Mouse (Mus musculus) embryonic stem cell, embryonic (primary cell): ENCODE data around the gene Lrp1.

Experiments
- CTCF ChIA-PET, 4 experiments: fragments of 300-600 bp in 2 of 4; fragments of 350-600 bp in 2 of 4; sonication (Branson Sonifier 250); formaldehyde crosslinking; loops; one replicate each; lab custom pipeline; 2022; ENCODE audit warnings: inconsistent platforms in 2 of 4; lab: Charles Lee
- POLR2A ChIA-PET, 4 experiments: fragments of 300-600 bp in 2 of 4; fragments of 350-600 bp in 2 of 4; sonication (Branson Sonifier 250); formaldehyde crosslinking; loops; one replicate each; lab custom pipeline; 2022; ENCODE audit warnings: antibody characterized with exemption in 4 of 4, inconsistent platforms in 1 of 4; lab: Charles Lee

Gene Lrp1

DNA sequence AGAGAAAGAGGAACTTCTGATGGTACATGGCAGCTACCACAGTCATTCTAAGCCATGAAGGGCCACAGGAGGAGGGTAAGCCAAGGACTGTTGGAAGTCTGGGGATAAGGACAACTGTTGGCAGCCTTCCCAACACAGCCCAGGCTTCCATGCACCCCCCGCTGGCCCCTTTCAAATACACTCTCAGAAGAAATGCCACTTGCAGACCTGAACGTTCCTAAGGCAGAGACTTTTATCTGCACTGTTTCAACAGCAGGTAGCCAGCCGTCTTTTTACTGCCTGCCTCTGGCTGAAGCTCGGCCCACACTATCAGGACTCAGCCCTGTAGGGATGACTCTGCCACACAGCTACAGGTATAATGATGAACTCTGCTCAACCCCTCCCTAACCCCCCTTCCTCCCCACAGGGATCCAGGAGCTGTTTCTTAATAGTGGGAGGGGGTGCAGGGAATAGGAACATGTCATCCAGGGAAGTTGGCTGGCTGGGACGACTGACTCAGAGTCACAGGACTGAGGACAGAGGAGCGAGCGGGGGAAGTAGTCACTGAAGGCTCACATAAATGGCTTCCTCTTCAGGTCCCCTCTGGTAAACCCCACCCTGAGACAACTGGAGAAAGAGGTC, 24.5 kb downstream of the Lrp1 start:
- POLR2A ChIA-PET: interaction anchor here in 2 of 4 experiments (0.9 to 4.7 kb wide), 6 partner anchors 10 to 25 kb away, joined by 3 to 22 read pairs (median 4); partner anchors contain the start of gene Lrp1 (in 2 of the 2)
- CTCF ChIA-PET: interaction anchor here in 3 of 4 experiments (0.6 to 1.4 kb wide), 4 partner anchors 20 to 60 kb away, joined by 3 to 7 read pairs (median 3); no protein-coding TSS in a partner anchor

DNA sequence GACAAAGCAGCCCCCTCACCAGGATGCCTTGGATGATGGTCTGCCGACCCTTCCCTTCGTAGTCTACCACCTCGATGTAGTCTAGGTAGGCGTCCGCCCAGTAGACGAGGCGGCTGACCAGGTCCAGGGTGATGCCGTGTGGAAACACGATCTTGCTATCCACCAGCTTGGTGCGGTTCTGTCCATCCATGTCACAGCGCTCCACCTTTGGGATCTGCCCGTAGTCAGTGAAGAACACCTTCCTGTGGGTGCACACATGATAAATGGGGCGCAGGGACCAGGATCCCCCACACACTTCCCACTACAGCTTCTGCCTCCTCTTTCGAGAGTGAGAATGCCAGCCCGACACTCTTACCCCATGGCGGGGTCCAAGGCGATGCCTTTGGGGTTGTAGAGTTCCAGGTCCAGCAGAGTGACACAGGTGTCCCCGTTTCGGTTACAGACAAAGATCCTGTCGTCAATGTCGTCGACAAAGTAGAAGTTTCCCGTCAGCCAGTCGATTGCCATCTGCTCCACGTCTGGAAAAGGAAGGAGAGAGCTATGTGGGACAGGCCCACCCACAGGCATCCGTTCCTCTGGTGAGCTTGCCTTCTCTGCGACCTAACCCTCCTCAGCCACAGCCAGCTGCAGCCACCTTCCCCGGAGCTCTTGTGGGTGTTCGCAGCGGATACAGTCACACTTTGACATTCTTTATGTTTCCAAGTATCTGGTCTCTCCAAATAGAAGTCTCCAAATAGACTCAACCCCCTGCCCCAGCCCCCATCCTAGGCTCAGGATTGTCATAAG, 25.8 kb downstream of the Lrp1 start:
- ChIA-PET POLR2A (interaction anchor here in 3 of 4 experiments (0.6 to 1.8 kb wide), 7 partner anchors 9 to 35 kb away, joined by 3 to 5 read pairs (median 4); partner anchors contain the start of gene Lrp1 (in 1 of the 3)), CTCF (interaction anchor here in 2 of 4 experiments (0.6 to 0.9 kb wide), 3 partner anchors 31 to 82 kb away, joined by 3 read pairs; no protein-coding TSS in a partner anchor)

DNA sequence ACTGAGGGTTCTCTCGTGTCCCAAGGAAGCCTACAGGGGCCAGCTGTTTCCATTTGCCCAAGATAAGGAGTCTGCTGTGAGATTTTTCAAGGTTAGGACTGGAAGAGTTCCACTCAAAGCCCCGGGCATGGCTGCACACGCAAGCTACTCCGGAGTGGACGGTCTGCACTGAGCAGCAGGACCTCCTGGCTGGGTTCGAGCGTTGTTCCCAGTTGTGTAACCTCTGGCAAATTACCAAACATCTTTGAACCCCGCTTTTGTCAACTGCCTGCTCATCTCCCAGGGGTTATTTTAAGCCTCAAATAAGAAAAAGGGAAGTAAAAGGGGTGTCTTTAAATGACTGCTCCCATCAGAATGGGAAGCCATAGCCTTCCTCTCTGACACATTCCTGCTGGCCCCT, 26.5 kb downstream of the Lrp1 start:
- CTCF ChIA-PET: interaction anchor here in 1 of 4 experiments (2.4 kb wide), 1 partner anchor 28 kb away, joined by 7 read pairs; the partner anchor contains the start of gene Lrp1
- POLR2A ChIA-PET: interaction anchor here in 3 of 4 experiments (0.6 to 1.8 kb wide), 5 partner anchors 10 to 34 kb away, joined by 3 to 4 read pairs (median 4); partner anchors contain the start of gene Lrp1 (in 1 of the 3)

DNA sequence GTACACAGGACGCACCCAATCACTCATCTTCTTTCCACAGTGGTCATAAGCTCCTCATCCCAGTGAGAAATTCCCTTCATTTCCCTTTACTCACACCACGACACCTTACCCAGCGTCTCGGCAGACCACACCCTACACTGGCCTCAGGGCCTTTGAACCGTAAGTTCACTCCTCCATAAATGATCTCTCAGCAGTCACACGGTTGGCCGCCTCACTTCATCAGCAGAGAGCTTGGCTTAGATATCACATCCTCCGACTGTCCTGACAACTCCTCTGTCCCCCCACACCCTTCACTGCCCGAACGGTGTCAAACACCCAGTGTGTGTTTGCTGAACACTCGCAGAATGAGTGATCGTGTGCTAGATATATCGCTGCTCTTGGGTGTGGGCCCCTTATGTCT, 28.1 kb downstream of the Lrp1 start:
- CTCF ChIA-PET: interaction anchor here in 1 of 4 experiments (1.0 to 2.4 kb wide), 3 partner anchors 29 to 80 kb away, joined by 3 to 7 read pairs (median 3); partner anchors contain the start of gene Lrp1
- POLR2A ChIA-PET: interaction anchor here in 3 of 4 experiments (0.5 to 4.4 kb wide), 12 partner anchors 10 to 1211 kb away, joined by 3 to 63 read pairs (median 3); partner anchors contain the start of genes Lrp1 (in 3 of the 3), Dnajc14 (in 1 of the 3), Gli1 (in 1 of the 3) and Stat6 (in 1 of the 3)

DNA sequence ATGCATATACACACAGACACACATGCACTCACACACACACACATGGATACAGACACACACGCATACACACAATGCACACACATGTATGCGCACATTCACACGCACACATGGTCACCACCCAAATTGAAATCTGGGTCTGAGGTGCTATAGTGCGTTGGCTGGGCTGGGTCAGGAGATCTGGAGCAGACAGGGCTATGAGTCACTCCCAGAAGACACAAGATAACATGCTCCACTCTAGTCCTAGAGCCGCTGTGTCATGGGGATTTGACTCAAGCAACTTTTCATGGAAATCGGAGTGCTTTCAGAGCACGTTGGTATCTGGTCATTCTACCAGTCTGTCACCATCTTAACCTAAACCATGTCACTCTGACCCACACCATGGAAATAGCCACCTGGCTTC, 28.5 kb downstream of the Lrp1 start:
- ChIA-PET POLR2A (interaction anchor here in 3 of 4 experiments (0.5 to 4.4 kb wide), 11 partner anchors 9 to 251 kb away, joined by 3 to 63 read pairs (median 8); partner anchors contain the start of genes Lrp1 (in 2 of the 3) and Gli1 (in 1 of the 3)), CTCF (interaction anchor here in 1 of 4 experiments (1.5 to 2.4 kb wide), 2 partner anchors 15 to 30 kb away, joined by 5 to 7 read pairs; partner anchors contain the start of gene Lrp1)

DNA sequence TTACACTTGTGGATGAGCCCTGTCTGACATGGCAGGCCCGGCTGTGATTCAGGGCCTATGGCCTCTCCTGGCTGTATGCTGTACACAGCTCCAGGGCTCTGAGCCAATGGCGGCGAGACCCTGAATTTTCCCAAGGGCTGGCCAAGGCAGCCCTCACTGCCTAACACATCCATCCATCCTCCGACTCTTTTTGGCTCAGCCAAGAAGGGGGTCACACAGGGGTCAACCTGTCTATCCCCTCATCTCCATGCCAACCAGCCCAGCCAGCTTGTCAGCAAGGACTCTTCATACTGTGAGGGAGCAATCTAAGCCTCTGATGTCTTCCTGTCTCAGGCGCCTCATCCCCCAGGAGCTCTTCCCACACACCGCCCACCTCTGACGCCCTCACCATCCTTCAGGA, 29.4 kb downstream of the Lrp1 start:
- ChIA-PET CTCF (interaction anchor here (0.5 to 2.5 kb wide), 20 partner anchors 15 to 820 kb away, joined by 3 to 17 read pairs (median 4); partner anchors contain the start of genes Lrp1 (in 2 of the 4) and Prim1 (in 1 of the 4)), POLR2A (interaction anchor here (0.5 to 4.4 kb wide), 44 partner anchors 8 to 663 kb away, joined by 3 to 63 read pairs (median 4); partner anchors contain the start of genes Lrp1 (in 3 of the 4), Shmt2 (in 2 of the 4), Atp5b (in 1 of the 4) and Nab2 (in 1 of the 4))

DNA sequence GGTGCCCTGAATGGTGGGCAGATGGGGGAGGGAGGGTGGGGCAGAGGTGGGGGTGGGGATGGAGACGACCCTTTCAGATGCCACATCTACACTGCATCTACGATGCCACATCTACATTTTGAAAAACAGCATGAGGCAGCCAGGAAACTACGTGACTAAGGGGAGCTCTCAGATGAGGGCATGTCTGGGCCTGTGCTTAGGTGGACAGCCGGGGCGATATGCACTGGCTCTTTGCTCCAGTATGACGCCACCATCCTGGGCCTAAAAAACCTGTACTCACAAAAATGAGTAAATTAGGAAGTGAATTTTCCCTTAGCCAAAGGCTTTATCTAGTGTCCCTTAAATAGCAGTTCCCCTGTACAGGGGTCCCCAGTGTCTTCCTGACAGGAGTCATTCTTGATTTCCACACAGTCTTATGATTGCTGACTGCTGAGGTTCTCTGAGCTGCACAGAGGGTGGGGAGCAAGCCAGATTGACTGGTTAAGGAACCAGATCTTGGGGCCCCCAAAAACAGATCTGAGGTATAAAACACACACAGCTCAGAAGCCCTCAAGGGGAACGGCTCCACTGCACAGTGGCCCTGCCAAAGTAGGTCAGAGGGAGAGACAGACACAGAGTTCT, 30.0 kb downstream of the Lrp1 start:
- ChIA-PET CTCF (interaction anchor here (0.5 to 2.5 kb wide), 21 partner anchors 14 to 821 kb away, joined by 3 to 17 read pairs (median 3); partner anchors contain the start of genes Lrp1 (in 2 of the 4) and Prim1 (in 1 of the 4)), POLR2A (interaction anchor here (0.5 to 4.4 kb wide), 53 partner anchors 9 to 662 kb away, joined by 3 to 63 read pairs (median 3); partner anchors contain the start of genes Lrp1 (in 4 of the 4), Shmt2 (in 2 of the 4), Atp5b (in 1 of the 4) and Gli1 (in 1 of the 4))

DNA sequence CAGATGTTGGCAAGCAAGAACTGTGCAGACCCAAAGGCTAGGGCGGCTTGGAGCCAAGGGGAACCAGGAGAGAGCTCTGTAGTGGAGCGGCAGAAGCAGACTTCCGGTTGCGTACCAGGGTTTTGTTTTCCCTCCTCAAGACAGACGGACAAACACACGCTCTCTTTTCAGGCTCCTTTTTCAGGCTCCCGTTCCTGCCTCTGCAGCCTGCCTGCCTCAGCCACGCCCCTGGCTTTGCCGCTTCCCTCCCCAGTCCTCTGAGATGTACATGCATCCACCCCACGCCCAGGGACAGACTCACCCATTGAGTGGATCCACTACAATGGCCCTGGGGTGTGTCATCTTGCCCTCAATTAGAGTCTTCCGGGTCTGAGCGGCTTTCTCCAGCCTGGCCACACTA, 30.7 kb downstream of the Lrp1 start:
- ChIA-PET CTCF (interaction anchor here (0.6 to 2.5 kb wide), 11 partner anchors 9 to 86 kb away, joined by 3 to 17 read pairs (median 5); partner anchors contain the start of gene Lrp1 (in 2 of the 4)), POLR2A (interaction anchor here (0.5 to 4.4 kb wide), 34 partner anchors 12 to 605 kb away, joined by 3 to 63 read pairs (median 5); partner anchors contain the start of genes Lrp1 (in 4 of the 4), Atp5b (in 1 of the 4), Gli1 (in 1 of the 4) and Nab2 (in 1 of the 4))

DNA sequence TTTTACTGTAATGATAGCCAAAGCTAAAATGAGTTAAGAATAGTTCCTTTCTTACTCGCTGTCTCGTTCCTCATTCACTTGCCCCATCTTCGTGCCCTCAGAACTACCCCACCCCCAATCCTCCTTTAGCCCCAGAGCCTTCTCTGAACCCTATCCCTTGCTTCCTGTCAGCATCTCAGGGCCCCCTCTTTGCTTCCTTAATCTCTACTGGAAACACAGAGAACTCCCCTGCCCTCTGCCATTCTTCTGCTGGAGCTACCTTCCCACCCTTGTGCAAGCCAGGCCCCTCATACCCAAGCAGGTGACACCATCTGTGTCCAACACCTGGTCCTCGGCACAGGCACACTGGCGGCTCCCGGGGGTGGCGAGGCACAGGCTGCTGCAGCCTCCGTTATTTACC, 33.2 kb downstream of the Lrp1 start:
- ChIA-PET POLR2A (interaction anchor here in 1 of 4 experiments (1.2 kb wide), 1 partner anchor 22 kb away, joined by 3 read pairs; no protein-coding TSS in a partner anchor), CTCF (no interaction called here)

DNA sequence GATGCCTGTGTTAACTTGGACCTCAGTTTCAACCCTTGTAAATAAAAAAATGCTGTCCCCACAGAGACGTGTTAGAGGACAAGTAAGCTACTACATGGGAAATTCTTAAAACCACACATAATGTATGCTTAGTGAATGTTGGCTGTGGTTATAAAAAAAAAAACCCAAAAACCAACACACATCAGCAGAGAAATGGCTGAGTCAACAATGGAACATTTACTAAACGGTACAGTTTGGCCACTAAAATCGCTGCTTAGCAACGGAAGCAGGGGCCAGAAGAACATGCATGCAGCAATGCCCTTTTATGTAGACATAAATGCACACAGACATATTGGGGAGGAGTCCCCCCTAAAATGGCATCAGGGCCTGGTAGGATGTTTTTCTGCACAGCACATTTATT, 34.7 kb downstream of the Lrp1 start:
- POLR2A ChIA-PET: interaction anchor here in 2 of 4 experiments (0.6 to 1.6 kb wide), 3 partner anchors 10 to 630 kb away, joined by 3 to 5 read pairs (median 5); no protein-coding TSS in a partner anchor
- CTCF ChIA-PET: interaction anchor here in 2 of 4 experiments (1.1 to 1.5 kb wide), 3 partner anchors 29 to 35 kb away, joined by 3 to 7 read pairs (median 3); partner anchors contain the start of gene Lrp1 (in 1 of the 2)

DNA sequence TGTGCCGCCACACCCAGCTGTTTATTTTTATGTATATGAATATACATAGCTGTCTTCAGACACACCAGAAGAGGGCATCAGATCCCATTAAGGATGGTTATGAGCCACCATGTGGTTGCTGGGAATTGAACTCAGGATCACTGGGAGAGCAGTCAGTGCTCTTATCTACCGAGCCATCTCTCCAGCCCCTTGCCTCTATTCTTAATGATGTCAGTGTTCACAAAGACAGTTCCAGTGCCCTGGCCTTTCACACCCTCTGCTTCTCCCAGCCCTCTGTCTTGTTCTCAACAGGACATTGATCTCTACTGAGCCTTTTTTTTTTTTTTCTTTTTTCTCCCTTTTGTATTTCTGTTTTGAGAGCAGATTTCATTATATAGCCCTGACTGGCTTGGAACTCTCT, 35.4 kb downstream of the Lrp1 start:
- ChIA-PET POLR2A (interaction anchor here in 3 of 4 experiments (0.5 to 1.6 kb wide), 9 partner anchors 10 to 810 kb away, joined by 3 to 6 read pairs (median 5); partner anchors contain the start of gene Lrp1 (in 1 of the 3)), CTCF (interaction anchor here (0.6 to 1.5 kb wide), 10 partner anchors 16 to 591 kb away, joined by 3 to 7 read pairs (median 4); partner anchors contain the start of gene Lrp1 (in 1 of the 4))

DNA sequence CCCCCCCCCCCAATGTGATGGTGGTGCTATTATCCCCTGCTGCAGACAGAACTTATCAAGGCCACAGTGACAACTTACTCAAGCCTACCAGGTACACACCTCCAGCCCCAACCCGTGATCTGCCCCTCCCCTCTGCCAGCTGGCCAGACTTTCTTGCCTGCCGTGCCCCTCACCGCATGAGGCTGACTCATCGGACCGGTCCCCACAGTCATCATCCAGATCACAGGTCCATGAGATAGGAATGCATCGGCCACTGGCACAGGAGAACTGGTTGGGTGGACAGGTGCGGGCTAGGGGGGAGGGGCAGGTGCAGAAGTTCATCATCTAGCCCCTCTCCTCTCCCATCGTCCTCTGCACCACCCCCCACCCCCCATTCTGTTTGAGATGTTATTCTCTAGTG, 37.3 kb downstream of the Lrp1 start:
- CTCF ChIA-PET: interaction anchor here in 2 of 4 experiments (0.9 to 1.0 kb wide), 2 partner anchors 13 to 14 kb away, joined by 3 read pairs; no protein-coding TSS in a partner anchor
- POLR2A ChIA-PET: interaction anchor here (0.6 to 1.2 kb wide), 10 partner anchors 9 to 278 kb away, joined by 3 to 5 read pairs (median 3); no protein-coding TSS in a partner anchor

DNA sequence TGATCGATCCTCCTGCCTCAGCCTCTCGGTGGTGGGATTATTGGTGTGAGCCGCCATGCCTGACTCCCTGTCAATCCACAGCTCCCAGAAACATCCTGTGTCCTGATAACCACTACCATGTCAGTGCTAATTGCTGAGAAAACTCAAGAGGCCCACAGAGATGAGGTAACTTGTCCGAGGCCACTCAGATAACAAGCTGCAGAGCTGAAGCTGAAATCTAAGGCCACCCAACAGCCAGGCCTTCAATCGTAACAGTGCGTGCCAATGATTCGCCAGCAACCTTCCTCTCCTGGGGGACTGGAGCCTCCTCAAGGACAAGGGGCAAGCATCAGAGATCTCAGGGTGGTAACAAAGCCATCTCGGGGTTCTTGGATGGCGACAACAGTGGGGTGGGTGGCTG, 39.7 kb downstream of the Lrp1 start:
- POLR2A ChIA-PET: interaction anchor here in 2 of 4 experiments (0.7 to 1.3 kb wide), 3 partner anchors 8 to 24 kb away, joined by 3 to 4 read pairs (median 3); no protein-coding TSS in a partner anchor

DNA sequence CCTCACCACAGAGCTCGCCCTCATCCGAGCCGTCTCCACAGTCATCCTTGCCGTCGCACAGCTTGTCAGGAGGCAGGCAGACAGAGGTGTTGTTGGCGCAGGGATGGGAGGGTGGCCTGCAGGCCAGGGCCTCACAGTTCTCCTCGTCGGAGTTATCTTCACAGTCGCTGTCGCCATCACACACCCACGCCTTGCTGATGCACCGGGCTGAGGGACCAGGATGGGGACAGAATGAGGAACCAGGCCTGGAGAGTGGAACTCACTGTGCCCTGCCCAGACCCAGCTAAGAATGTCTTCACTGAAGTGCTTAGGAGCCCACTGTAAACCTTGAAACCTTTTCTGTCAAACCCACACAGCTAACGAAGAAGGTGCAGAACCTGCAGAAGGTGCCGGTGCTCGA, 43.0 kb downstream of the Lrp1 start:
- ChIA-PET POLR2A (interaction anchor here in 3 of 4 experiments (0.6 to 2.6 kb wide), 11 partner anchors 13 to 78 kb away, joined by 3 to 12 read pairs (median 4); partner anchors contain the start of gene Stac3 (in 1 of the 3)), CTCF (interaction anchor here in 3 of 4 experiments (0.6 to 3.3 kb wide), 9 partner anchors 21 to 224 kb away, joined by 3 to 19 read pairs (median 5); partner anchors contain the start of genes Lrp1 (in 2 of the 3), Inhbe (in 1 of the 3) and Myo1a (in 1 of the 3))

More for the DNA sequence above, 39.7 kb downstream of the Lrp1 start:
- CTCF ChIA-PET: interaction anchor here in 1 of 4 experiments (2.7 kb wide), 1 partner anchor 44 kb away, joined by 8 read pairs; no protein-coding TSS in a partner anchor

DNA sequence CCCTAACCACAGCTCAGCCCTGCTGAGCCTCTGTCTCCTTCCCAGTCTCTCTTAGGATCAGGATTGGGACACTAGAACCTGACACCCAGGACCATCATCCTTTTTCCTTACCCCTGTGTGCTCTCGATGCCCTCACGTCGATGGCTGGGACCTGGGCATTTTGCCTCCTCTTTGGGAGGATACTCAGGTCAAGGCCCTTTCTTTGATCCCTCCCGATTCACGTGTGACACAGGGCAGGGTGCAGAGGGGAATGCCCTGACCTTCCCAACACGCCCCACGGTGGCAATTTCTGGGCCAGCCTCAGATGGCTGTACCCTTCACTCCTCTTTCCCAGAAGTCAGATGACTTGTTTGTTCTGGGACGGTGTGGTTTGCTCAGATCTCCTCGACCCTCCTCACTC, 43.8 kb downstream of the Lrp1 start:
- ChIA-PET POLR2A (interaction anchor here in 3 of 4 experiments (0.5 to 2.6 kb wide), 8 partner anchors 9 to 170 kb away, joined by 3 to 12 read pairs (median 6); partner anchors contain the start of gene Lrp1 (in 1 of the 3)), CTCF (interaction anchor here in 3 of 4 experiments (0.5 to 3.3 kb wide), 12 partner anchors 10 to 1013 kb away, joined by 3 to 19 read pairs (median 4); partner anchors contain the start of genes Lrp1 (in 1 of the 3) and Myo1a (in 1 of the 3))
